Mouse (Mus musculus) lung, postnatal 14 days (tissue): ENCODE measurements around the gene Plekhg1.

Experiments used
- DNase-seq: peaks from one replicate; pipeline ENCODE4 v3.0.0; 2021

Plekhg1 gene

GRCm38 (mm10) chr10:3898068-3898467 lies 157.9 kb downstream of the Plekhg1 start:
- DNase-seq = no peak

- DNase-seq = no peak
Measured at GRCm38 (mm10) chr10:3900416-3900956, 160.3 kb downstream of the Plekhg1 start.

- no peak for DNase-seq
Measured at GRCm38 (mm10) chr10:3905747-3906146, 165.6 kb downstream of the Plekhg1 start.

GRCm38 (mm10) chr10:3914104-3914503 lies 173.9 kb downstream of the Plekhg1 start:
- no peak for DNase-seq

- DNase-seq = no peak
Measured at GRCm38 (mm10) chr10:3920368-3921152, 180.4 kb downstream of the Plekhg1 start.

GRCm38 (mm10) chr10:3928008-3928545 lies 187.9 kb downstream of the Plekhg1 start:
- DNase-seq = no peak

GRCm38 (mm10) chr10:3931831-3932230 lies 191.7 kb downstream of the Plekhg1 start:
- no peak for DNase-seq

- no peak for DNase-seq
Measured at GRCm38 (mm10) chr10:3933311-3933940, 193.3 kb downstream of the Plekhg1 start.

GRCm38 (mm10) chr10:3936864-3937263 lies 196.7 kb downstream of the Plekhg1 start:
- DNase-seq = no peak

GRCm38 (mm10) chr10:3939895-3940595 lies 199.9 kb downstream of the Plekhg1 start:
- DNase-seq = no peak

- no peak for DNase-seq
Measured at GRCm38 (mm10) chr10:3940596-3940975, 200.4 kb downstream of the Plekhg1 start.

GRCm38 (mm10) chr10:3941054-3941757 lies 201.0 kb downstream of the Plekhg1 start:
- peak; percentile 53 for DNase-seq

GRCm38 (mm10) chr10:3942289-3942688 lies 202.1 kb downstream of the Plekhg1 start:
- DNase-seq = no peak

- DNase-seq = peak; percentile 82
Measured at GRCm38 (mm10) chr10:3943492-3944395, 203.6 kb downstream of the Plekhg1 start.

- DNase-seq = no peak
Measured at GRCm38 (mm10) chr10:3946871-3947270, 206.7 kb downstream of the Plekhg1 start.

GRCm38 (mm10) chr10:3947346-3947745 lies 207.2 kb downstream of the Plekhg1 start:
- DNase-seq = no peak

GRCm38 (mm10) chr10:3949306-3949705 lies 209.1 kb downstream of the Plekhg1 start:
- no peak for DNase-seq

GRCm38 (mm10) chr10:3956471-3956870 lies 216.3 kb downstream of the Plekhg1 start:
- DNase-seq = no peak

- DNase-seq = no peak
Measured at GRCm38 (mm10) chr10:3958591-3958990, 218.4 kb downstream of the Plekhg1 start.

- DNase-seq = no peak
Measured at GRCm38 (mm10) chr10:3969026-3969425, 228.9 kb downstream of the Plekhg1 start.

GRCm38 (mm10) chr10:3972237-3972636 lies 232.1 kb downstream of the Plekhg1 start:
- DNase-seq = no peak
